Mouse (Mus musculus) heart, postnatal 4 days (tissue): ENCODE data around the gene Ppp1r10. TPM values are rescaled to one million over a fixed set of nuclear protein-coding genes. Genes with fewer than 3 reads are reported as not detected.
"Not testable (repeated sequence)": the region's sequence is repeated elsewhere in the genome, so short reads cannot be mapped to it uniquely, and the experiment has no call there.

ENCODE experiments used
- DNase-seq: peaks from one replicate; pipeline ENCODE4 v3.0.0; 2021
- total RNA-seq, 2 experiments: library from RNA; stranded (reverse); gene quantifications; 2 replicates each; pipeline ENCODE4 v1.2.3; 2021

The Ppp1r10 gene
- total RNA-seq, 2 experiments from 2014 or later = 49.2 to 58.5 TPM

GRCm38 (mm10) chr17:35932608-35933007 is 16.4 kb downstream of the Ppp1r10 start:
- DNase-seq = no peak

- not testable (repeated sequence) for DNase-seq
Measured at GRCm38 (mm10) chr17:35935763-35936162, 19.5 kb downstream of the Ppp1r10 start.

- peak; percentile 44 for DNase-seq
Measured at GRCm38 (mm10) chr17:35937700-35938348, 21.6 kb downstream of the Ppp1r10 start.

- DNase-seq = no peak
Measured at GRCm38 (mm10) chr17:35939108-35939507, 22.9 kb downstream of the Ppp1r10 start.

GRCm38 (mm10) chr17:35939941-35940340 is 23.7 kb downstream of the Ppp1r10 start:
- no peak for DNase-seq

GRCm38 (mm10) chr17:35950946-35951345 is 34.7 kb downstream of the Ppp1r10 start:
- not testable (repeated sequence) for DNase-seq

- DNase-seq = not testable (repeated sequence)
Measured at GRCm38 (mm10) chr17:35952559-35952958, 36.3 kb downstream of the Ppp1r10 start.

- DNase-seq = no peak
Measured at GRCm38 (mm10) chr17:35954665-35955064, 38.4 kb downstream of the Ppp1r10 start.

- DNase-seq = no peak
Measured at GRCm38 (mm10) chr17:35958533-35959223, 42.4 kb downstream of the Ppp1r10 start.

- no peak for DNase-seq
Measured at GRCm38 (mm10) chr17:35963279-35963678, 47.0 kb downstream of the Ppp1r10 start.

- DNase-seq = no peak
Measured at GRCm38 (mm10) chr17:35967621-35968020, 51.4 kb downstream of the Ppp1r10 start.

- peak; percentile 100 for DNase-seq
Measured at GRCm38 (mm10) chr17:35969418-35970389, 53.5 kb downstream of the Ppp1r10 start, which contains the start of gene Abcf1. Gene Abcf1, minus strand, starts transcription at chr17:35969761.

- DNase-seq = no peak
Measured at GRCm38 (mm10) chr17:35972131-35972530, 55.9 kb downstream of the Ppp1r10 start.

GRCm38 (mm10) chr17:35978811-35979400 is 62.7 kb downstream of the Ppp1r10 start:
- DNase-seq = peak; percentile 81

GRCm38 (mm10) chr17:35979401-35980362 is 63.4 kb downstream of the Ppp1r10 start, which contains the start of the genes Gnl1 and Prr3:
Gene Gnl1, plus strand, starts transcription at chr17:35979851.
Gene Prr3, minus strand, starts transcription at chr17:35980236.
- DNase-seq = peak; percentile 89

GRCm38 (mm10) chr17:35980363-35980754 is 64.1 kb downstream of the Ppp1r10 start:
- DNase-seq = peak; percentile 70

- no peak for DNase-seq
Measured at GRCm38 (mm10) chr17:35981776-35982175, 65.5 kb downstream of the Ppp1r10 start.
